Mouse (Mus musculus) lung, postnatal 0 days (tissue): ENCODE data around the gene Cd59a.

ENCODE experiments used
- CTCF ChIP-seq: IDR thresholded peaks from 2 replicates; pipeline ENCODE4 v1.5.1; 2016; ENCODE audit warnings: antibody characterized with exemption, mild to moderate bottlenecking
- EP300 ChIP-seq: IDR thresholded peaks from 2 replicates; pipeline ENCODE4 v1.6.1; 2016; ENCODE audit warnings: antibody characterized with exemption, mild to moderate bottlenecking, control low read depth

DNA sequence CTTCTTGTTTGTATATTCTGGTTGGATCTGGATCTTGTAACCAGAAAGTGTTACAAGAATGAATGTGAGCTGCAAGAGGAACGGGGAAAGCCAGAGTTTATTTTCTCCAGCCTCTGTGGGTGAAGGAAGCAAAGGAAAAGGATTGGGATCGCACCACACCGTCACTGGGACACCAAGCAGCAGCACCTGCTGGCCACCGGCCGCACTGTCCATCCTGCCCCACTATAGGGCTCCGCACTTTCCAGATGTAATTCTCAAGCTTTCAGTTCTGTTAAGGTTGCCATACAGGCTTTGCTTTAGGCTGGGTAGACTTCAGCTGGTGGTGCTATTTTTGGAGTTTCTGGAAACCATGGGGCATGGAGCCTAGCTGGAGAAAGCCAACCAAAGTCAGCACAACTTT, 24.7 kb downstream of the Cd59a start:
- TF ChIP-seq CTCF (peak; percentile 32), EP300 (no peak)
